Mouse (Mus musculus) testis, adult 2 months (tissue): ENCODE measurements at regions not wholly inside any gene's neighbourhood (a gene's known extent, or its start where the extent isn't known, plus 50 kb on each side); places are given as distances from the start of the nearest gene placed in this dataset.

Experiments used
- H3K27ac ChIP-seq: fragments of 200-500 bp; 2 replicates; pipeline ENCODE4 v1.5.1; 2012; ENCODE audit warnings: low read depth, low read length; ENCODE audit not compliant: control insufficient read depth, insufficient read depth
- H3K27me3 ChIP-seq: fragments of 200-500 bp; 2 replicates; pipeline ENCODE4 v1.6.1; 2012; ENCODE audit warnings: mild to moderate bottlenecking, low read length, moderate library complexity; ENCODE audit not compliant: control insufficient read depth, insufficient read depth
- H3K36me3 ChIP-seq: fragments of 200-500 bp; 2 replicates; pipeline ENCODE4 v1.6.1; 2012; ENCODE audit warnings: mild to moderate bottlenecking, low read length; ENCODE audit not compliant: control insufficient read depth, insufficient read depth
- H3K4me1 ChIP-seq: fragments of 200-500 bp; 2 replicates; pipeline ENCODE4 v1.6.1; 2012; ENCODE audit warnings: low read length; ENCODE audit not compliant: control insufficient read depth, insufficient read depth
- H3K4me3 ChIP-seq: fragments of 200-500 bp; 2 replicates; pipeline ENCODE4 v1.5.1; 2012; ENCODE audit warnings: low read depth, mild to moderate bottlenecking, low read length, moderate library complexity, mixed read lengths; ENCODE audit not compliant: control insufficient read depth
- CTCF ChIP-seq: fragments of 200-500 bp; IDR thresholded peaks from 2 replicates; pipeline ENCODE4 v1.5.1; 2012; ENCODE audit warnings: low read depth, mild to moderate bottlenecking, inconsistent platforms, low read length, moderate library complexity; ENCODE audit not compliant: control insufficient read depth, insufficient read depth, insufficient replicate concordance
- POLR2A ChIP-seq: fragments of 200-500 bp; IDR thresholded peaks from 2 replicates; pipeline ENCODE4 v1.6.1; 2012; ENCODE audit warnings: low read depth, mild to moderate bottlenecking, inconsistent platforms, low read length, moderate library complexity; ENCODE audit not compliant: control insufficient read depth

- no peaks in the 10 kb centered on the region for H3K27me3 ChIP-seq
- H3K36me3 ChIP-seq = no peaks in the 10 kb centered on the region
- H3K4me1 ChIP-seq = no peaks in the 10 kb centered on the region
- TF ChIP-seq POLR2A (no peak), CTCF (no peak)
- no peak overlapping the region for H3K27ac ChIP-seq
- H3K4me3 ChIP-seq = no peak overlapping the region
Measured at GRCm38 (mm10) chr6:100974716-100975115, 141.3 kb downstream of the Ppp4r2 start.

GRCm38 (mm10) chr6:100975835-100976234 is 142.4 kb downstream of the Ppp4r2 start:
- no peaks in the 10 kb centered on the region for H3K4me1 ChIP-seq
- H3K36me3 ChIP-seq = no peaks in the 10 kb centered on the region
- TF ChIP-seq POLR2A = no peak
- no peak for TF ChIP-seq CTCF
- no peak overlapping the region for H3K27ac ChIP-seq
- H3K27me3 ChIP-seq = no peaks in the 10 kb centered on the region
- H3K4me3 ChIP-seq = no peak overlapping the region

GRCm38 (mm10) chr6:100977201-100977691 is 143.8 kb downstream of the Ppp4r2 start:
- TF ChIP-seq POLR2A = no peak
- TF ChIP-seq CTCF = no peak
- no peaks in the 10 kb centered on the region for H3K27me3 ChIP-seq
- H3K27ac ChIP-seq = no peak overlapping the region
- no peak overlapping the region for H3K4me3 ChIP-seq
- no peaks in the 10 kb centered on the region for H3K36me3 ChIP-seq
- no peaks in the 10 kb centered on the region for H3K4me1 ChIP-seq

DNA sequence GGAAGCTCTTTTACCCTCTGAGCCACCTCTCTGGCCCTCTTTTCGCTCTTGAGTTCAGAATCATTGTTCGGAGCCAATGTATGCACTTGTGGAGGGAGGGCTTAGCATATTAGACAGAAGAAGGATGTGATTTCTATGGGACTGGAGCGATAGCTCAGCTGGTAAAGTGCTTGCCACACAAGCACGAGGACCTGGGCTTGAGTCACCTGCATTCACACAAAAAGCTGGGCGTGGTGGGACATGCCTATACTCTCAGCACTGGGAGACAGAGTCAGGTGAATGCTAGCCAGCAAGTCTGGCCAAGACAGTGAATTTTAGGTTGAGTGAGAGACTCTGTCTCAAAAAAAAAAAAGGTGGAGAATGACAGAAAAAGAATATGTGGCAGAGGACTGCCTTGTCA is 144.7 kb downstream of the Ppp4r2 start:
- no peak overlapping the region for H3K4me3 ChIP-seq
- H3K36me3 ChIP-seq = no peaks in the 10 kb centered on the region
- TF ChIP-seq CTCF (no peak), POLR2A (no peak)
- H3K27me3 ChIP-seq = no peaks in the 10 kb centered on the region
- H3K4me1 ChIP-seq = no peaks in the 10 kb centered on the region
- no peak overlapping the region for H3K27ac ChIP-seq

DNA sequence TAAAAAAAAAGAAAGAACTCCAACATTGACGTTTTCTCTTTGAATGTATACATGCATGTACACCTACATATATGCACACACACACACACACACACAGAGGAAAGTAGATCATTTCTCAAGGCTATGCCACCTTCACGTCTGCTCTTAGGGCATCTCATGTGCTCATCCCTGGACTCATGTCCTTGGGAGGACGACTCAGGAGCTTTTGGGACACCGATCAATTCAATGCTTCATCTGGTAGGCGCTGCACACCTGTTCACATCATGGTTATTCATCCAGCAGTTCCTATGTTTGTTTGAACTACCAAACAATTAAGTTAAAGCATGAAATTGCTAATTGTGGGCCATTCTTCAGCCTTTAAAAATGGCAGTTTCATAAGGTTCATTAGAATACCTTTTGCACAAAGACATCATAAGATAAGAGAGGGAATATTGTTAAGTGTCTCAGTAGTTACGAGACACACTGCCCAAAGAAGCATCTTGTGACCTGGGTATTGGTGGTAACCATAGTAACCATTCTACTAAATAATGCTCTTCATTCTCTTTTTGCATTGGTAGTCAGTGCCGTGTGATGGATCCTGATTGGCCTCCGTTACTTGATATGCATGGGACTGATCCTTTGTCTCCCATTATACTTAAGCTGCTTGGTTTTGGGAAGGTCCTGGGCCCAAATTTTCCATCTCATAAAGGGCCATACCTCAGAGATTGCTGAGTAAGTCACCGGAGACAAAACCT is 145.5 kb downstream of the Ppp4r2 start:
- H3K4me3 ChIP-seq = no peak overlapping the region
- no peaks in the 10 kb centered on the region for H3K27me3 ChIP-seq
- no peaks in the 10 kb centered on the region for H3K4me1 ChIP-seq
- TF ChIP-seq POLR2A = no peak
- no peak for TF ChIP-seq CTCF
- H3K27ac ChIP-seq = no peak overlapping the region
- no peaks in the 10 kb centered on the region for H3K36me3 ChIP-seq

- Histone ChIP-seq H3K4me3 (no peak overlapping the region), H3K27ac (no peak overlapping the region), H3K27me3 (no peaks in the 10 kb centered on the region), H3K36me3 (no peaks in the 10 kb centered on the region), H3K4me1 (no peaks in the 10 kb centered on the region)
- TF ChIP-seq POLR2A = no peak
- no peak for TF ChIP-seq CTCF
Measured at GRCm38 (mm10) chr6:100980156-100980555, 146.7 kb downstream of the Ppp4r2 start.

DNA sequence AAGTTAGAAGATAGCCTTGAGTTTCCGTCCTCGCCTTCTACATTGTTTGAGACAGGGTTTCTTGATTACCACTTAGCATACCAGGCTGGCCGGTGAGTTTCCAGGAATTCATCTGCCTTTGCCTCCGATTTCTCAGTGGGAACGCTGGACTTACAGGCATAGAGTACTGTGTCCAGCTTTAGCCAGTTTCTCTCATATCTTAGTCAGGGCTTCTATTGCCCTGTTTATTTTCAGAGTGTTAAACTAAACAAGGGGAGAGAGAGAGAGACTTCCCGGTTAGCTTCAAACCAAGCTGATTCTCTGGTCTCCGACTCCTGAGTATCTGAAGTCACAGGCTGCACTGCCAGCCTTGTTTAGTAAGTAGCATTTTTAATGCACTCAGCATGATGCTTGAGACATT is 151.4 kb downstream of the Ppp4r2 start:
- Histone ChIP-seq H3K36me3 (no peaks in the 10 kb centered on the region), H3K4me3 (no peak overlapping the region), H3K4me1 (no peaks in the 10 kb centered on the region), H3K27me3 (no peaks in the 10 kb centered on the region), H3K27ac (no peak overlapping the region)
- no peak for TF ChIP-seq POLR2A
- no peak for TF ChIP-seq CTCF

GRCm38 (mm10) chr6:100985334-100985937 is 152.0 kb downstream of the Ppp4r2 start:
- no peak overlapping the region for H3K4me3 ChIP-seq
- H3K4me1 ChIP-seq = no peaks in the 10 kb centered on the region
- H3K27me3 ChIP-seq = no peaks in the 10 kb centered on the region
- TF ChIP-seq POLR2A (no peak), CTCF (no peak)
- no peak overlapping the region for H3K27ac ChIP-seq
- no peaks in the 10 kb centered on the region for H3K36me3 ChIP-seq
